Mouse (Mus musculus): ENCODE measurements around the gene Nrgn. TPM values are rescaled to one million over a fixed set of nuclear protein-coding genes. Genes with fewer than 3 reads are reported as not detected.

The Nrgn gene
- polyA plus RNA-seq, 1 experiment, result 2,488 TPM

DNA sequence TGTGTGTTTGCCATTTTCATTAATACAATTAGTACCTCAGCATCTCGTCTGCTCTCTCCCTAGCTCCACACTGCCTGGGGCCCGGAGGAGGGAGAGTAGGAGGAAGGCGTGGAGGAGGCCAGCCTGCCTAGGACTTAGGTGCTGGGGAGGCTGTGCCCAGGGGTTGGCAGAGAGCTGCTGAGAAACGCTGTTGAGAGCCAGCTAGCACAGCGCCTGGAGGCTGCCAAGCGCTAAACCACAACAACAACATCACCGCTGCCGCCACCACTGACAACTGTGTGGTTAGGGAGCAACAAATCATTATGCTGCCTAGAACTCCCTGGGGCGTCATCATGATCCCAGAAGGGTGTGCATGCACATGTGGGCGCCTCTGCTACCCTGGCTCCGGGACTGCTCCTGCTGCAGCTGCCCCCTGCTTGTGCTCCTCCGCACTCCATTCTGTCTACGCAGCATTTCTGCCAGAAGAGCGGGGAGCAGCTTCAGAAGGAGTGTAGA, 23.8 kb upstream of the Nrgn start:
- Histone ChIP-seq H3K4me3 (ENCODE audit: insufficient read depth, low read length) (no peak overlapping the region), H3K4me1 (ENCODE audit: control insufficient read depth, insufficient read depth, low read length) (peaks cover 6% of the 10 kb centered on the region), H3K27ac (ENCODE audit: insufficient read depth, low read length) (peak overlapping the region; percentile 57)
- TF ChIP-seq CTCF (IDR thresholded peaks at IDR 0.05; ENCODE audit: extremely low read depth, insufficient read depth, low read length) (no peak), POLR2A (IDR thresholded peaks at IDR 0.05; ENCODE audit: extremely low read depth, insufficient read depth, low read length) (no peak)

DNA sequence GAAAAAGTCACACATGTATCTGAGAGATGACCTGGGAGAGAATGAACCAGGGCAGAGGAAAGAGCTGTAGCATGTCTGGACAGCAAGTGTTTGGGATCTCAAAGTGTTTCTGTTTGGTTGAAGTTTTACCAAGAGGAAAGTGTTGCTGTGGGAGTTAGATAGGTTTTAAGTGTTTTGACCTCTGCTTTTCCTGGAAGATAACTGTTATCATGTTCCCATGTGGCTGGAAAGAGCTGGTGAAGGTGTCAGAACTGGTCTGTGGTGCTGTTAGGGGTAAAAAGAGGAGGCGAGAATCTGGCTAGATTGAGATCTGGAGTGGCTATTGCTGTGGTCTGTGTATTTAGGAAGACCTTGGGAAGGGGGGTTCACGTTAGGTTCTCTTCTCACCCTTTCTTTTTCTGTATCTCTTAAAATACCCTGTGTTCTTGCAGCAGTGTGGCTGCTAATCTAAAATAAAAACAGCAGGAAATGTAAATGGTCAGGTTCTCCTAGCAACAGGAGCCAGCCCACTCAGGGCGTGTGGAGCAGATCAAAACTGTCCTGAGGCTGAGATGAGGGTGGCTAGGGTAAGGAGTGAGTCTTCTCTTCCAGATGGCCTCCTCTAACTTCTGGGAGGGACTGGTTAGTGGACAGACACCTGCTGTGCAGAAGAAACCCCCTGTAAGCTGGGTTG, 19.6 kb upstream of the Nrgn start:
- no peak overlapping the region for H3K4me3 ChIP-seq (ENCODE audit: insufficient read depth, low read length)
- TF ChIP-seq POLR2A (IDR thresholded peaks at IDR 0.05; ENCODE audit: extremely low read depth, insufficient read depth, low read length) (no peak), CTCF (IDR thresholded peaks at IDR 0.05; ENCODE audit: extremely low read depth, insufficient read depth, low read length) (no peak)
- peak overlapping the region; percentile 59; the same call in 1 of the 2 replicates for H3K27ac ChIP-seq (ENCODE audit: insufficient read depth, low read length)
- H3K4me1 ChIP-seq (ENCODE audit: control insufficient read depth, insufficient read depth, low read length), result peaks cover 14% of the 10 kb centered on the region

DNA sequence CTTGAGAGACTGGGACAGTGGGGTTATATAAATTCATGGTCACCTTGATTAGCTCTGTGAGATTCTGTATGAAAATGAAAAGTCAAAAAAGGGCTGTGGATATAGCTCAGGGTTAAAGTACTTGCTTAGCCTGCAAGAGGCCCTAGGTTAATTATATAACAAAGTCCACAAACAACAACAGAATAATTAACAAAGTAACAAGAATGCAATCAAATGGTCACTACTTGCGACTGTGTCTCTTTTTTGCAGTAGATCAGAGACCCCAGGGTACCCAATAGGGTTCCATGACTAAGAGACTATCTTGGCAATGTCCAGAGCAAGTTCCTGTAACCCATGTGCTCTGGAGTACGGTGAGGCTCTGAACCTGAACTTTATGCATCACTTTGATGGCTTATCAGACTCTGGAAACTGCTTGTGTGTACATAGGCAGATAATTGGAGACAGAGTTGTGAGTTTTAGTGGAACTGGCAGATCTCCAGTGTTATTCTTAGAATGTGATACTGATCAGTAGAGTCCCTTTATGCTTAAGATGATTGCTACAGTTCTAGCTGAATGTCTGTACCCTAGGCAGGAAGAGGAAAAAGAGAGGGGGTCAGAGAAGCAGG, 16.6 kb upstream of the Nrgn start:
- Histone ChIP-seq H3K4me3 (ENCODE audit: insufficient read depth, low read length) (no peak overlapping the region), H3K4me1 (ENCODE audit: control insufficient read depth, insufficient read depth, low read length) (peaks cover 10% of the 10 kb centered on the region), H3K27ac (ENCODE audit: insufficient read depth, low read length) (no peak overlapping the region)
- TF ChIP-seq CTCF (IDR thresholded peaks at IDR 0.05; ENCODE audit: extremely low read depth, insufficient read depth, low read length) (no peak), POLR2A (IDR thresholded peaks at IDR 0.05; ENCODE audit: extremely low read depth, insufficient read depth, low read length) (no peak)

DNA sequence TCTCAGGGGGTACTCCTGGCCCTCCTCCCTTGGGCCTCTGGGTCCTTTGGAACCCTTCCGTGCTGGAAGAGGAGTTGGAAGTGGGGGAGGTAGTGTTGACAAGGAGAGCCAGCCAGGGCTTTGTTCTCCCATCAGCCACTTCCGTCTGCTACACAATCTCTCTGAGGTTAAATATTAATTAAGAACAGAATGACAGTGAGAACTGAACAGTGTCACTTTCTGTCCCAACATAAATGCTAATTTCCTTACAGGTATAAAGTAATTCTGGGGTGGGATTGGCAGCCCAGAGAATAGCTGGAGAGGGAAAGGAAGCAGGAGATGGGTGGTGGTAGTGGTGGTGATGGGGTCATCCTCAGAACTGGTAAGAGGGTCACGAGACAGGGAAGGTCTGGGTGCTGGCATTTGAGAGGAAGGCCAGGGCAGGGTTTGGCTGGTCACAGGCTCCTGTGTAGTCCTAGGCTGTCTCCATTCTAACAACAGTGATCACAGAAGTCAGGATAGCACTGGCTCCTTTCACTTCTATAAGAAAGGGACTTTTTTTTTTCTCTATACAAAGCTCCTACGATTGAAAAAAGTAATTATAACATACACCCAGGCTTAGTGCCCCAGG, 16.0 kb upstream of the Nrgn start:
- H3K4me3 ChIP-seq (ENCODE audit: insufficient read depth, low read length), result no peak overlapping the region
- H3K27ac ChIP-seq (ENCODE audit: insufficient read depth, low read length), result peak overlapping the region; percentile 92
- TF ChIP-seq CTCF (IDR thresholded peaks at IDR 0.05; ENCODE audit: extremely low read depth, insufficient read depth, low read length) (no peak), POLR2A (IDR thresholded peaks at IDR 0.05; ENCODE audit: extremely low read depth, insufficient read depth, low read length) (no peak)
- peaks cover 10% of the 10 kb centered on the region for H3K4me1 ChIP-seq (ENCODE audit: control insufficient read depth, insufficient read depth, low read length)

DNA sequence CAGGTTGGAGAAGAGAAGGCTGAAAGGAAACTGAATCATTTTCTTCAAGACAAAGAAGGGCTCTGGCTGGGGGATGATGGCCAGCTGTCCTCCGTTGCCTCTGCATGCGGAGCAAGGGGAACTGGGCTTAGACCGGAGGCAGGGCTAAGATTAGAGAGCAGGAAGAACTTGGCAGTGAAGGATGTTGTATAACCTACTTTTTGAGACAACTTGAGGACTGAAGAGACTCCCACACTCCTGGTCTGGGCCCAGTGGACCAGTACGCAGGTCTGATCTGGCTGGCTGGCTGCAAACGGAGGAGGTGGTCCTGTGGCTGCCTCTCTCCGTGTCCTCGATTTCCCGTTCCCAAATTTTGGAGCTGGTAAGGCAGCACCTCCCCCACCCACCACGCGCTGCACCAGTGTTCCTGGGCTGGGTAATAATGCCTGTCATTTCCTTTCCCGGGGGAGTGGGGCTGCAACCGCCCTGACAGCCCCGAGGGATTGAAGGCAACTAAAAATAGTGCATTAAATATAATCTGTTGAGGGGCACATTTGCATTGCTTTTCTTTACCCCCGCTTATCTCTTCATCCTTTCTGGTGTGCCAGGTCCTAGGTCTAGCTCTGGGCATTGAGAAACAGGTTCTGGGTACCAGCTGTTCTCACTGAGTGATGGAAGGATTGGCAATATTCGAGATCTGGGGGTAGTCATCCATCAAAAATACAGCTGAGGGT, 15.3 kb upstream of the Nrgn start:
- Histone ChIP-seq H3K27ac (ENCODE audit: insufficient read depth, low read length) (peak overlapping the region; percentile 92), H3K4me3 (ENCODE audit: insufficient read depth, low read length) (no peak overlapping the region), H3K4me1 (ENCODE audit: control insufficient read depth, insufficient read depth, low read length) (peaks cover 10% of the 10 kb centered on the region)
- TF ChIP-seq CTCF (IDR thresholded peaks at IDR 0.05; ENCODE audit: extremely low read depth, insufficient read depth, low read length), result no peak
- TF ChIP-seq POLR2A (IDR thresholded peaks at IDR 0.05; ENCODE audit: extremely low read depth, insufficient read depth, low read length), result no peak

DNA sequence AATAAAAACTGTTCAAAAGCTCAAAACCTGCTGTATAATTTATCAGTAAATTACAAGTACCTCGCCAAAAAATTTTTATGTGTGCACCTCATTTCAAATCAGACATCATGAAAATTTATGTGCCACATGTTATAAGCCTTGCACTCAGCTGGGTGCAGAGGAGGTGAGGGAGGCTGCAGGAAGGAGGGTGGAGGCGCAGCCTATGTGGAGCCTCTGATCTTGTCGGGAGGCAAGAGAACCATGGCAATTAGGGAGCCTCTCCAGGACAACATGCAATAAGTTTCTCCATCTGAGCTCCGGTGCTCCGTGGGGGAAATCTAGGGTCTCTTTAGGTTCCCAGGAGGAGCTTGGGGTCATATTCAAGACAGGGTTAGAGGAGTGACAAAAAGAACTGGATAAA, 14.8 kb upstream of the Nrgn start:
- TF ChIP-seq CTCF (IDR thresholded peaks at IDR 0.05; ENCODE audit: extremely low read depth, insufficient read depth, low read length), result no peak
- no peak for TF ChIP-seq POLR2A (IDR thresholded peaks at IDR 0.05; ENCODE audit: extremely low read depth, insufficient read depth, low read length)
- H3K4me3 ChIP-seq (ENCODE audit: insufficient read depth, low read length), result no peak overlapping the region
- H3K4me1 ChIP-seq (ENCODE audit: control insufficient read depth, insufficient read depth, low read length), result peaks cover 8% of the 10 kb centered on the region
- H3K27ac ChIP-seq (ENCODE audit: insufficient read depth, low read length), result peak overlapping the region; percentile 92

DNA sequence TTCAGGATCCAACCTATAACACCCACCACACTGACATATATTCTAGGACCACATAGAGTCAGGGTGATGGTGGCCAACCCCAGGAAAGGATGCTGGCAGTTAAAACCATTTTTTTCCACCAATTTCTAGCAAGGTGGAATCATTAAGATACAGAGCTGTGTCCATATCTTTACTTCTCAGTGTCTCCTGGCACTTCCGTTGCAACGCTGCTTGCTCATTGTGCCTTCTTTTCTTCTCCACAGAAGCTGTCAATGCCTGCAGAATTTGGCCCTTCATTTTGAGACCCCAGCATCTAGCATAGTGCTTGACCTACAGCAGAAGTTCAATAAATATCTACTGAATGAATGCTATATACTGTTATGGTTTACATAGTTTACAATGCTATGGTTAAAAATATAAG, 14.3 kb upstream of the Nrgn start:
- peaks cover 8% of the 10 kb centered on the region for H3K4me1 ChIP-seq (ENCODE audit: control insufficient read depth, insufficient read depth, low read length)
- no peak overlapping the region for H3K4me3 ChIP-seq (ENCODE audit: insufficient read depth, low read length)
- H3K27ac ChIP-seq (ENCODE audit: insufficient read depth, low read length), result 0 out of 2 replicates have a peak overlapping the region, but pooled peaks have one; percentile 64
- TF ChIP-seq CTCF (IDR thresholded peaks at IDR 0.05; ENCODE audit: extremely low read depth, insufficient read depth, low read length), result no peak

DNA sequence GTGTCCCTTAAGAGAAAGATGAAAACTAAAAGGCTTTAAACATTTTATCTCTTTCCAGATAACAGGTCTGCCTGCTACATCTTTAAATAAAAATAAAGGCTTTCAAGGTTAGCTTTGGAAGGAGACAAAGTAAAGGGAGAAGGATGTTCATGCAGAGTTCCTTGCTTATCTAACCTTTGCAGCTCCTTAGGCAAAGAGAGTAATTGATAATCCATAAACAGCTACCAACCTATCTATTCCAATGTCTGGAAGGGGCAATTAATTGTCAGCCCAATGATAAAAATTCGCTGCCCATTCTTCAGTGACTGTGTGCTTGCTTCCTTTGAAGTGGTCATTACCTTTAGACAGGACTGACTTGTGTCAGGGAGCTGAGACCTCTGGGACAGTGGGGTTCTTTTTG, 11.1 kb upstream of the Nrgn start:
- Histone ChIP-seq H3K27ac (ENCODE audit: insufficient read depth, low read length) (no peak overlapping the region), H3K4me1 (ENCODE audit: control insufficient read depth, insufficient read depth, low read length) (peaks cover 7% of the 10 kb centered on the region), H3K4me3 (ENCODE audit: insufficient read depth, low read length) (no peak overlapping the region)
- TF ChIP-seq CTCF (IDR thresholded peaks at IDR 0.05; ENCODE audit: extremely low read depth, insufficient read depth, low read length), result no peak

DNA sequence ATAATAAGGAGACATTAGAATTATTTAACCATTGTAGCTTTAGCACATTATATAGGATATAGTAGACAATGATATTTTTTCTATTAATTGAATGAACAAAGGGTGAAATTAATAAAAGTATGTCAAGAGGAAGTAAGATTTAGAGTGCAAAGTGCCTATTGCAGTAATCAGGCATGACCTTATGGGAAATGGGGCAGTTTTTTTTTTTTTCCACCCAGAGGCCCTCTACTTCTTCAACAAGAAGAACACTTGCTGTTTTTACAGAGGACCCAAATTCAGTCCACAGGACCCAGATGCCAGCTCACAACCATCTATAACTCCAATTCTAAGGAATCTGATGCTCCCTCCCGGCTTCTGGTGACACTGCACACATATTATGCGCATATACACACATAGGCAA, 7.9 kb upstream of the Nrgn start:
- H3K4me3 ChIP-seq (ENCODE audit: insufficient read depth, low read length), result no peak overlapping the region
- no peak for TF ChIP-seq CTCF (IDR thresholded peaks at IDR 0.05; ENCODE audit: extremely low read depth, insufficient read depth, low read length)
- H3K4me1 ChIP-seq (ENCODE audit: control insufficient read depth, insufficient read depth, low read length), result peaks cover 4% of the 10 kb centered on the region; the same call in 1 of the 2 replicates
- H3K27ac ChIP-seq (ENCODE audit: insufficient read depth, low read length), result no peak overlapping the region
